Mouse (Mus musculus): Measurements from ENCODE around the gene Lbx1. TPM values are rescaled to one million over a fixed set of nuclear protein-coding genes. Genes with fewer than 3 reads are reported as not detected.

The Lbx1 gene
- total RNA-seq (2014; rRNA removed) = not detected in 2 replicates
- polyA plus RNA-seq (2015; fragmentation: Nextera tagmentation; extraction: Ambion mirVana) = not detected in 2 replicates

DNA sequence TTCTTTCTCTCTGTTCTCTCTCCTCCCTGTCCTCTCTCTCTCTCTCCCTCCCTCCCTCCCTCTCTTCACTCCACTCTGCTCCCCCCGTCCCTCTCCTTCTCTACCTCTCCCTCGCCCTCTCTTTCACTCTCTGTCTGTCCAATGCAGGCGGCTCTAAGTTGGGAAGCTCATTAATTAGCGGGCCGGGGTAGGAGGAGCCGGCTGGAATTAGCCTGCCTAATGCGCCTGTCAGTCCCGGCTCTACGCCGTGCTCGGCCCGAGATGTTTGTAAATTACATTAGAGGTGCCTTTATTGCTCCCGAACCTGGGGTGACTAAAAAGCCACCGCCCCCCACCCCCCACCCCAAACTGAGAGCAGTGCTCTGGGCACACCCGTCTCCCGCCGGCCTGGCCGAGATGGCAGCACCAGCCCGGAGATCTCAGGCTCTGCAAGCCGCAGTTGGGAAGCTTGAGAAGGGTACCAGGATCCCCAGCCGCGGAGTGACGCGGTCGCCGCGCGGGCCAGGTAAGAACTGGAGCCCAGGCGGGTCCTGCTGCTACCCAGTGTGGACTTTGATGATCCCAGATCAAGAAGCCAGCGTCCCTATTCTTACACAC is at the start of gene Lbx1:
TSS of gene Lbx1 (minus strand) at position 47 of the 597 bp plus-strand sequence.
- Histone ChIP-seq H3K36me3 (ENCODE audit: insufficient read depth) (no peaks in the 10 kb centered on the region), H3K4me1 (ENCODE audit: insufficient read depth) (no peaks in the 10 kb centered on the region), H3K9ac (no peak within 1 kb of the TSS), H3K9me3 (ENCODE audit: low read length) (no peaks in the 10 kb centered on the region), H3K27me3 (ENCODE audit: insufficient read depth, low read length) (peaks cover 80% of the 10 kb centered on the region), H3K4me2 (ENCODE audit: low read depth) (peak within 1 kb of the TSS; percentile 10; the same call in 1 of the 2 replicates), H3K4me3 (ENCODE audit: low read depth, low read length) (no peak within 1 kb of the TSS), H3K27ac (ENCODE audit: low read depth, low read length) (no peak within 1 kb of the TSS)
- DNase-seq (no peak), ATAC-seq (peak; percentile 20; the same call in 1 of the 2 replicates)
- WGBS = under 1% methylated on average over 30 of the region's 30 CpGs
- TF ChIP-seq CTCF (IDR thresholded peaks at IDR 0.05; ENCODE audit: low read depth) = no peak

DNA sequence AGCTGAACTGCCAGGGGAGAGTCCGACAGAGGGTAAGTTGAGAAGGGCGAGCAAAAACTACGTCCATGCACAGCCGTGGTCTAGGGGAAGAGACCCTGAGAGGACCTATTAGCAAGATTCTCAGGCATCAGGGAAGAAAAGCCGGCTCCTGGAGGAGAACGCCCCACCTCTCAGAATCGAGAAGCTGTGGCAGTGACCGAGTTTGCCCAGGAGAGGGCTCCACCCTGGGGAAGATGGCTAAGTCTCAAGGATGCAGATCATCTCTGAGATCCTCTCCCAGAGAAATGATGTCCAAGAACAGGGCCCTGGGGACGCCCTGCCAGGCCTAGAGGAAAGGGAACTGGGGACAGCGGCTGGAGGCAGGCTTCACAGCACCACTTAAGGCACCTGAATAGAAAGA is 47.7 kb upstream of the Lbx1 start:
- H3K36me3 ChIP-seq (ENCODE audit: insufficient read depth) = no peaks in the 10 kb centered on the region
- H3K9me3 ChIP-seq (ENCODE audit: low read length) = no peaks in the 10 kb centered on the region
- 6% methylated on average over 10 of the region's 10 CpGs for WGBS
- no peak overlapping the region for H3K4me2 ChIP-seq (ENCODE audit: low read depth)
- TF ChIP-seq CTCF (IDR thresholded peaks at IDR 0.05; ENCODE audit: low read depth) = peak; percentile 78
- H3K9ac ChIP-seq = no peak overlapping the region
- no peak overlapping the region for H3K4me3 ChIP-seq (ENCODE audit: low read depth, low read length)
- H3K27ac ChIP-seq (ENCODE audit: low read depth, low read length) = no peak overlapping the region
- ATAC-seq (peak; percentile 70), DNase-seq (peak; percentile 77)
- H3K4me1 ChIP-seq (ENCODE audit: insufficient read depth) = no peaks in the 10 kb centered on the region
- H3K27me3 ChIP-seq (ENCODE audit: insufficient read depth, low read length) = no peaks in the 10 kb centered on the region

DNA sequence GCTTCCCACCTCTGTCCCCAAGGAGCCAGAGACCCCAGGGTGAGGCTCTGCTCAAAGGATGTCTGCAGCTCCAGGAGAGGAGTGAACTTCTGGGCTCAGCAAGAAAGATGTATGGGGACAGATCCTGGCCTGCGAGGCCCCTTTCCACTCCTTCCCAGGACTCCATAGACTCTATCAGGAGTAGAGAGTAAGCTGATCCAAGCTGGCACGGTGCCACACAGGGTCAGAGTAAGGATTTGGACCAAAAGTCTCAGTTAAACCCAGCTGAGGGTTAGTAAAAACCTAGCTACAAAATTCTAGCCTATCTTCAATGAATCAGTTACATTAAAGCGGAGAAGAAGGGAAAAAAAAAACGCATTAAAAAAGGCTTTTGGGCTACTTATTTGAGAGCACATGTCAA is 40.6 kb upstream of the Lbx1 start:
- Histone ChIP-seq H3K27ac (ENCODE audit: low read depth, low read length) (no peak overlapping the region), H3K4me3 (ENCODE audit: low read depth, low read length) (no peak overlapping the region), H3K27me3 (ENCODE audit: insufficient read depth, low read length) (no peaks in the 10 kb centered on the region), H3K4me2 (ENCODE audit: low read depth) (no peak overlapping the region), H3K4me1 (ENCODE audit: insufficient read depth) (no peaks in the 10 kb centered on the region), H3K9ac (no peak overlapping the region), H3K36me3 (ENCODE audit: insufficient read depth) (no peaks in the 10 kb centered on the region), H3K9me3 (ENCODE audit: low read length) (no peaks in the 10 kb centered on the region)
- no peak for TF ChIP-seq CTCF (IDR thresholded peaks at IDR 0.05; ENCODE audit: low read depth)
- no peak for DNase-seq
- ATAC-seq = no peak
- WGBS = 71% methylated on average over 4 of the region's 4 CpGs

DNA sequence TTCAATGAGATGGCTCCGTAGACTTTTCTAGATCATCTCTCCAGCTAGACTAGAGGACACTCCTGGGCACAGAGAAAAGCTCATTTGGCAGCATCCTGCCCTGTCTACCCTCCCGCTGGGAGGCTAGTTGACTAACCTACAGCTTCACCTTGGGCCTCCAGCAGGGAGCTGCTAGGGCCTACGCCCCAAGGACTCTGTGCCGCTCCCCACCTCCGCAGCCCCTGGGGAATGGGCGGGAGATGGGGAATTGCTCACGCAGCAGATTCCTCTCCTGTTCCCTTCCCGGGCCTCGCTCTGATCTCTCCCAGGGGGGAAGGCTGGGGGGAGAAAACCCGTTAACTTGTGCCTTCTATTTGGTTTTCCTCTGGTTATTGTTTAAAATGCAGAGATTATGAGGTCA is 36.4 kb upstream of the Lbx1 start:
- no peak for TF ChIP-seq CTCF (IDR thresholded peaks at IDR 0.05; ENCODE audit: low read depth)
- DNase-seq (no peak), ATAC-seq (no peak)
- no peak overlapping the region for H3K4me3 ChIP-seq (ENCODE audit: low read depth, low read length)
- no peaks in the 10 kb centered on the region for H3K27me3 ChIP-seq (ENCODE audit: insufficient read depth, low read length)
- no peak overlapping the region for H3K9ac ChIP-seq
- H3K4me2 ChIP-seq (ENCODE audit: low read depth) = no peak overlapping the region
- H3K36me3 ChIP-seq (ENCODE audit: insufficient read depth) = no peaks in the 10 kb centered on the region
- H3K9me3 ChIP-seq (ENCODE audit: low read length) = no peaks in the 10 kb centered on the region
- 42% methylated on average over 10 of the region's 10 CpGs for WGBS
- H3K4me1 ChIP-seq (ENCODE audit: insufficient read depth) = no peaks in the 10 kb centered on the region
- H3K27ac ChIP-seq (ENCODE audit: low read depth, low read length) = no peak overlapping the region

DNA sequence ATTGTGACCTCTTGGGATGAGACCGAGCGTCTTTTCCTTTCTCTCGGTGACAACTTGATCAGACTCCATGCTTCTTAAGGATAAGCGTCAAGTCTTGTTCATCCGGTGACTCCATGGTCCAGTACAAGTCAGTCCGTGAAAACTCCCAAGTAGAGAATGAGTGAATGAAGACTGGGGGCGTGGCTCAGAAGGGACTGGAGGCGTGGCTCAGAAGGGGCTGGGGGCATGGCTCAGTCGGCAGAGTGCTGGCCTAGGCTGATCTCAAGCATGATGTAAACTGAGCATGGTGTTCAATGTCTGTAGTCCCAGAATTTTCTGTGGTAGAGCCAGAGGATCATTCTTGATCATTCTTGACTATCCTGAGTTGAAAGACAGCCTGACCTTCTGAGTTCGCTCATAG is 27.4 kb upstream of the Lbx1 start:
- no peaks in the 10 kb centered on the region for H3K4me1 ChIP-seq (ENCODE audit: insufficient read depth)
- no peak overlapping the region for H3K9ac ChIP-seq
- no peak for TF ChIP-seq CTCF (IDR thresholded peaks at IDR 0.05; ENCODE audit: low read depth)
- ATAC-seq (no peak), DNase-seq (no peak)
- WGBS = 67% methylated on average over 10 of the region's 10 CpGs
- no peak overlapping the region for H3K27ac ChIP-seq (ENCODE audit: low read depth, low read length)
- no peaks in the 10 kb centered on the region for H3K36me3 ChIP-seq (ENCODE audit: insufficient read depth)
- no peak overlapping the region for H3K4me3 ChIP-seq (ENCODE audit: low read depth, low read length)
- no peak overlapping the region for H3K4me2 ChIP-seq (ENCODE audit: low read depth)
- H3K9me3 ChIP-seq (ENCODE audit: low read length) = no peaks in the 10 kb centered on the region
- no peaks in the 10 kb centered on the region for H3K27me3 ChIP-seq (ENCODE audit: insufficient read depth, low read length)

DNA sequence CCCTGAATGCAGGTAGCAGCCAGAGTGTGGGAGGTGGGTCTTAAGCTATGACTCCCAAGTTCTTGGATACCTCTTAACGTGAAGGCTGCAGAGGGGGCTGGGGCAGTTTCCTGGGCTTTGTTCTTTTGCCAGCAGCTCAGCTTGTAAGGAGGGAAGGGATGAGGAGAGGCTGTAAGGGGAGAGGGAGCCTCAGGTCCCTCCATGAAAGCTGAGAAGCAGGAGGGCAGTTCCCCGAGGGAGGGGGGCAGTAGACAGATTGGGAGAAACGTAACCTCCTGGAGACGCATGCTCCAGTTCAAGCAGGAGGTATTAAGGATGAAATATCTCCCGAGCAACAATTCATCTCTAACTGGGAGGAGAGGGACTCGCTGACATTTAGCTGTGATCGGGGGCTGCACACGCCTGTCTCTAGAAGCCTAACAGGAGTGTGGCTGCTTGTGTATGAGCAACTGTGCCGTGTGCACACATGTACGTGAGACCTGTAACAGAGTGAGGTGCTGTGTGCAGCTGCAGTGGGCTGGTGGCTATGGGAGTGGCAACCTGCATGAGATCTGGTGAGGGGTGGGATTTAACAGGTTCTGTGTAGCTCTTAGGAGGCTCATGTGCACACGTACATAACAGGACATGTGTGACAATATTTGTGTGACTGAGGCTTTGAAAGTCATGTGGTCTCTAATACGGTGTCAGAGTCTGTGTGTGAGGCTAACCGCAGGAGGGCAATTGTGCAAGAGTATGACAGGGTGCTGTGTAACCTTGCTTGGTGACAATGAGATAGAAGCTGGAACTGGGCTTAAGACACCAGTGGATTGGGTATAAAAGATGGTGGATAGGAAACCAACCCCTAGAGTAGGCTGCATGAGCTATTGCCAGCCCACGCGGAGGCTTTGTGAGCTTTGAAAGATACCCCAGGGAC is 22.1 kb upstream of the Lbx1 start:
- Histone ChIP-seq H3K27ac (ENCODE audit: low read depth, low read length) (no peak overlapping the region), H3K9me3 (ENCODE audit: low read length) (no peaks in the 10 kb centered on the region), H3K9ac (no peak overlapping the region), H3K4me1 (ENCODE audit: insufficient read depth) (no peaks in the 10 kb centered on the region), H3K4me2 (ENCODE audit: low read depth) (no peak overlapping the region), H3K27me3 (ENCODE audit: insufficient read depth, low read length) (no peaks in the 10 kb centered on the region), H3K36me3 (ENCODE audit: insufficient read depth) (no peaks in the 10 kb centered on the region), H3K4me3 (ENCODE audit: low read depth, low read length) (no peak overlapping the region)
- DNase-seq (no peak), ATAC-seq (peak; percentile 48)
- TF ChIP-seq CTCF (IDR thresholded peaks at IDR 0.05; ENCODE audit: low read depth) = no peak
- WGBS = 51% methylated on average over 15 of the region's 15 CpGs

DNA sequence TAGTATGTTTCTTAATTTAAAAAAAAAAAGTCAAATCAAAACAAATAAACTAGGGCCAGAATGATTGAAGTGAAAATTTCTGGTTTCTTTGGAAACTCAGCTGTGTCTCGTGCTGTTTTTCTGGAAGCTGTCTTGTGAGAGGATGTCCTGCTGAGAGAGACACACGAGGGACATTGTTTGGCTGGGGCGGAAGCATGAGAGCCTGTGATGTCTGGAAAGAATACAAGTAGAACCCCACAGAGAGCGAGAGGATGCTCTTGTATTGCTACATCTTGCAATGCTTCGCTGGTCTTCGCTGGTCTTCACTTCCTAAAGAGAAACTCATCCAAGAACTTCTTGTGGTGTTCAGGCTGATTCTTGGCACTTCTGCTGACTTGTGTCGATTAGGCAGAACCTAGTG is 19.2 kb upstream of the Lbx1 start:
- no peak overlapping the region for H3K27ac ChIP-seq (ENCODE audit: low read depth, low read length)
- no peak for DNase-seq
- no peaks in the 10 kb centered on the region for H3K9me3 ChIP-seq (ENCODE audit: low read length)
- no peak overlapping the region for H3K9ac ChIP-seq
- H3K36me3 ChIP-seq (ENCODE audit: insufficient read depth) = no peaks in the 10 kb centered on the region
- H3K4me1 ChIP-seq (ENCODE audit: insufficient read depth) = no peaks in the 10 kb centered on the region
- H3K27me3 ChIP-seq (ENCODE audit: insufficient read depth, low read length) = peaks cover 3% of the 10 kb centered on the region; the same call in 1 of the 2 replicates
- TF ChIP-seq CTCF (IDR thresholded peaks at IDR 0.05; ENCODE audit: low read depth) = no peak
- H3K4me2 ChIP-seq (ENCODE audit: low read depth) = no peak overlapping the region
- no peak overlapping the region for H3K4me3 ChIP-seq (ENCODE audit: low read depth, low read length)
- 65% methylated on average over 7 of the region's 7 CpGs for WGBS
- ATAC-seq = no peak

Data from forebrain, postnatal 0 days (tissue).